19 mouse cellular contexts compared by ENCODE assay signal in genomic region chr3:33955064-33955463, GRCm38 (mm10).
DNase-seq lines count a peak whose midpoint lies in the region; ATAC-seq and TF ChIP-seq lines count a peak whose summit lies in the region.
"Had no signal": no experiment of that assay in that cellular context is flagged by ENCODE, and none has a peak within 500 bp of the region (broad histone marks: within the 10 kb centered on the region; RNA-seq: fewer than 3 reads in every experiment).

No protein-coding gene starts in this region.

- peaks cover 11% of the 10 kb centered on the region for H3K4me1 ChIP-seq in heart, embryonic 10.5 days
- peaks cover 9% of the 10 kb centered on the region for H3K4me1 ChIP-seq in midbrain, embryonic 11.5 days (ENCODE audit: control insufficient read depth, insufficient read depth, low read length)
- no peaks in the 10 kb centered on the region for H3K4me1 ChIP-seq in midbrain, postnatal 0 days (ENCODE audit: insufficient read depth, low read length)
- H3K4me1 ChIP-seq: lung, embryonic 15.5 days; neural tube, embryonic 12.5 days had no signal

- H3K27me3 ChIP-seq in heart, embryonic 10.5 days (ENCODE audit: insufficient read depth, poor library complexity, severe bottlenecking) = peaks cover 7% of the 10 kb centered on the region; the same call in 1 of the 2 replicates
- H3K27me3 ChIP-seq in midbrain, embryonic 11.5 days (ENCODE audit: control insufficient read depth, insufficient read depth, low read length) = peaks cover 8% of the 10 kb centered on the region; the same call in 1 of the 2 replicates
- H3K27me3 ChIP-seq in midbrain, postnatal 0 days (ENCODE audit: insufficient read depth, low read length) = peaks cover 11% of the 10 kb centered on the region

- DNase-seq in heart, embryonic 10.5 days (ENCODE audit: low spot score) = no peak
- no peak for DNase-seq in heart, postnatal 14 days
- DNase-seq in midbrain, embryonic 11.5 days (ENCODE audit: low spot score, missing footprints) = peak; percentile 82
- no peak for DNase-seq in midbrain, postnatal 0 days (ENCODE audit: low spot score)
- DNase-seq in embryo, embryonic 9.5 days (ENCODE audit: extremely low spot score) = peak; percentile 13
- peak; percentile 20 for DNase-seq in retina, postnatal 1 day
- DNase-seq in left cerebral cortex, postnatal 25 days (ENCODE audit: low spot score in 2 of 2) = no peak
- DNase-seq: cerebellum, postnatal 25 days; forebrain, postnatal 0 days; kidney, adult 2 months; thymus, adult 2 months had no signal

- WGBS in heart, embryonic 10.5 days = under 1% methylated on average over 6 of the region's 6 CpGs
- WGBS in midbrain, embryonic 11.5 days = 2% methylated on average over 6 of the region's 6 CpGs
- 3% methylated on average over 6 of the region's 6 CpGs for WGBS in midbrain, postnatal 0 days

- TF ChIP-seq CTCF in midbrain, postnatal 0 days (IDR thresholded peaks at IDR 0.05) = no peak

- no peak overlapping the region for H3K9ac ChIP-seq in midbrain, embryonic 11.5 days (ENCODE audit: low read length)
- no peak overlapping the region for H3K9ac ChIP-seq in midbrain, postnatal 0 days (replicated peaks; ENCODE audit: low read length, poor library complexity, severe bottlenecking)
- H3K9ac ChIP-seq: embryonic facial prominence, embryonic 15.5 days; forebrain, postnatal 0 days; heart, embryonic 15.5 days; hindbrain, embryonic 13.5 days; liver, embryonic 12.5 days; lung, embryonic 15.5 days; neural tube, embryonic 12.5 days had no signal

- H3K4me3 ChIP-seq in heart, embryonic 10.5 days = peak overlapping the region; percentile 24; the same call in 1 of the 2 replicates
- H3K4me3 ChIP-seq in midbrain, embryonic 11.5 days (ENCODE audit: low read depth, low read length) = no peak overlapping the region
- no peak overlapping the region for H3K4me3 ChIP-seq in midbrain, postnatal 0 days (ENCODE audit: low read depth, low read length)
- H3K4me3 ChIP-seq: embryonic facial prominence, embryonic 15.5 days; hindbrain, embryonic 13.5 days; layer of hippocampus, adult 2 months; left cerebral cortex, adult 2 months; liver, embryonic 12.5 days; lung, embryonic 15.5 days; neural tube, embryonic 12.5 days had no signal

- no peak for ATAC-seq in midbrain, embryonic 11.5 days (ENCODE audit: low FRiP score)
- no peak for ATAC-seq in midbrain, postnatal 0 days (ENCODE audit: low FRiP score)
- ATAC-seq: liver, embryonic 12.5 days had no signal

- H3K4me2 ChIP-seq in midbrain, embryonic 11.5 days = peak overlapping the region; percentile 22; the same call in 1 of the 2 replicates
- no peak overlapping the region for H3K4me2 ChIP-seq in midbrain, postnatal 0 days (ENCODE audit: low read depth, low read length, poor library complexity, severe bottlenecking)
- H3K4me2 ChIP-seq: embryonic facial prominence, embryonic 15.5 days had no signal

- H3K36me3 ChIP-seq in heart, embryonic 10.5 days = no peaks in the 10 kb centered on the region
- H3K36me3 ChIP-seq in midbrain, embryonic 11.5 days (ENCODE audit: control insufficient read depth, insufficient read depth, low read length) = no peaks in the 10 kb centered on the region
- no peaks in the 10 kb centered on the region for H3K36me3 ChIP-seq in midbrain, postnatal 0 days (ENCODE audit: insufficient read depth, low read length)
- H3K36me3 ChIP-seq: embryonic facial prominence, embryonic 15.5 days; heart, embryonic 15.5 days; hindbrain, embryonic 13.5 days; liver, embryonic 12.5 days; lung, embryonic 15.5 days; neural tube, embryonic 12.5 days had no signal

- H3K9me3 ChIP-seq in heart, embryonic 10.5 days = no peaks in the 10 kb centered on the region
- H3K9me3 ChIP-seq in midbrain, embryonic 11.5 days (ENCODE audit: control insufficient read depth, low read length) = no peaks in the 10 kb centered on the region
- H3K9me3 ChIP-seq in midbrain, postnatal 0 days (ENCODE audit: low read length) = no peaks in the 10 kb centered on the region
- H3K9me3 ChIP-seq: embryonic facial prominence, embryonic 15.5 days; heart, embryonic 15.5 days; hindbrain, embryonic 13.5 days; liver, embryonic 12.5 days; lung, embryonic 15.5 days; neural tube, embryonic 12.5 days had no signal

- intact Hi-C loops in heart, postnatal 14 days (cut with DNase I) = loop anchor here (5.0 to 10.0 kb wide), 5 partner anchors 127 to 1527 kb away; partner anchors contain the start of gene Dnajc19
- intact Hi-C loops in left cerebral cortex, postnatal 25 days (cut with DNase I) = loop anchor here (5.0 to 10.0 kb wide), 5 partner anchors 127 to 1530 kb away; partner anchors contain the start of gene Dnajc19

- H3K27ac ChIP-seq in heart, embryonic 10.5 days = no peak overlapping the region
- no peak overlapping the region for H3K27ac ChIP-seq in midbrain, embryonic 11.5 days (ENCODE audit: low read depth, low read length)
- H3K27ac ChIP-seq in midbrain, postnatal 0 days (ENCODE audit: low read depth, low read length) = no peak overlapping the region
- H3K27ac ChIP-seq: embryonic facial prominence, embryonic 15.5 days; heart, embryonic 15.5 days; hindbrain, embryonic 13.5 days; layer of hippocampus, adult 2 months; left cerebral cortex, adult 2 months; liver, embryonic 12.5 days; lung, embryonic 15.5 days; neural tube, embryonic 12.5 days had no signal

Comparison
In these comparisons a context has a peak if more than half of its experiments do, and no peak if none do; other contexts are left out.
1. DNase-seq: peak in midbrain, embryonic 11.5 days (single experiment), embryo, embryonic 9.5 days (single experiment) and retina, postnatal 1 day (single experiment); none in heart, embryonic 10.5 days (single experiment), heart, postnatal 14 days (0 of 2), midbrain, postnatal 0 days (single experiment) and left cerebral cortex, postnatal 25 days (0 of 2).